Mouse (Mus musculus): ENCODE measurements around the gene Trp53i11.

The Trp53i11 gene

DNA sequence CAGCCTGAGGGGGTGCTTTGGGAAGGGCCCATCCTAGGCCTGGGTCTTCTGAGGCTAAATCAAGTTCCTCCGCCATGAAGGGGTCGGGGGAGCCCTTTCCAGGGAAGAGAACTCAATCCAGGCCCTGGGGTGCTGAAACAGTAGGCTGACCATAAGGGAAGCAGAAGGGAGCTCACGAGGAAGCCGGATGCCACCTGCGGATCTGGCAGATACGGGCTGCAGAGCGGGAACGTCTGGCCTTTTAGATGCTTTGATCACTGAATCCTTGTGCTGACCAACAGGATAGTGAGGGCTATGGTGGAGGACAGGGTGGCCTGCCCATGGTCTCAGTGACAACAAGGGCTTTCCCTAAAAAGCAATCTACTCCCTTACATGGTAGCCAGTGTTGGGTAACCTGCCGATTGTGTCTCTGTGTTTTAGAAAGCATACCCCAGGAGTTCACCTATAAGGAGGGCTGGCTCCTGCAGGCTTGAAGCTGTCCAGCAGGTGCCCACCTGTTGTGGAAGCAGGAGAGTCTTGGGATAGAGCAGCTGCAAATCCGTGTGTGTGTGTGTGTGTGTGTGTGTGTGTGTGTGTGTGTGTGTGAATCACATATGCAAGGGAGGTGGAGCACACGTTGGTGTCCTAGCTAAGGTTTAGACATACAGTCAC lies 56.2 kb downstream of the Trp53i11 start:
- DNase-seq (ENCODE audit: low spot score), result no peak

DNA sequence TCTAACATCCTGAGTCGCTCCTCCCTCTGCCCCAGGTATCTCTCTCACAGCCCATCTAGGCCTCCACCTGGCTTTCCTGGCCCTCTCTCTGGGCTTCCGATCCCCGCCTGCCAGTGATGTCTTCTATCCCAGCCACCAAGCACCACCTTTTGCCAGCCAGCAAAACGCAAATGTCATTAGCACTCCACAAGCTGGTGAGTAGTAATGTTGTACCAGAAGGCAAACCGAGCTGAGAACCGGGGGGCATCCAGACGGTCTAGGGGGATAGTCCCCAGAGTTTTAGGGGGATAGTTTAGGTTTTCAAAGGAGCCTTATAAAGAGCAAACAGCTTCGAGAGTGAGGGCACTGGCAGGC lies 56.7 kb downstream of the Trp53i11 start:
- DNase-seq (ENCODE audit: low spot score), result no peak

DNA sequence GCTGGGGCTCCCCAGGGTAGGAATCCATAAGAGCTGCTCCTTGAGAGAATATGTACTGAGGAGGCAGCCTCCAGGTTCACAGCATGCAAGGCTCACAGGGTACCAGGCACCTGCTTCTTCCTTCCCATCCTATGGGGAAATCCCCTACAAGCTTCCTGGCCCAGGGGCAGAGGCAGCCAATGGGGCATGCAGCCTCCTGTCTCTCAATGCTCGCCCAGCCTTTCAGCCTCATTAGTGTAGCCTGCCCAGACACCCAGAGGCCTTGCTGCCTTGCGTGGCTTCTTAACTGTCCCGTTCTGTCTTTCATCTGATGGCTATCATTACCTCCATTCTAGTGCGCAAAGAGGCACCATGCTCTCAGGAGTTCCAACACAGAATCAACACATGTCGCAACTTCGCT lies 61.7 kb downstream of the Trp53i11 start:
- no peak for DNase-seq (ENCODE audit: low spot score)

DNA sequence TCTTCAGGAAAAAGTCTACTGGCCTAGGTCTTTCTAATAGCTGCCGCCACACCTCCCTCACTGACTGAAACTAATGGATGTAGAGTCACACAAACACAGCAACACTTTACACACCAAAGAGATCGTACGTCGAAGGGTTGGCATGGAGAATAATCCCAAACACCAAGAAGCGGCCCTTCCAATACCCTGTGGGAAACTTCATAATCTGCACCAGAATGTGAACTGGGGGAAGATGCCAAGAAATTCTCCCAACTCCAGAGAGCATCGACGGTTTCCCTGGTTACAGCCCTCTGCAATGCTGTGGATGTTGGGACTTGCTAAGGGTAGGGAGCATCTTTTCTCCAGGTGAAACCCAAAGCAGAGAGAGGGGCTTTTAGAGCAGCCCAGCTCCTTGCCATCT lies 63.3 kb downstream of the Trp53i11 start:
- DNase-seq (ENCODE audit: low spot score), result no peak
